Mouse (Mus musculus) lung, postnatal 0 days (tissue): ENCODE data around the gene Parp1.

Source experiments
- CTCF ChIP-seq: IDR thresholded peaks from 2 replicates; pipeline ENCODE4 v1.5.1; 2016; ENCODE audit warnings: antibody characterized with exemption, mild to moderate bottlenecking
- EP300 ChIP-seq: IDR thresholded peaks from 2 replicates; pipeline ENCODE4 v1.6.1; 2016; ENCODE audit warnings: antibody characterized with exemption, mild to moderate bottlenecking, control low read depth

DNA sequence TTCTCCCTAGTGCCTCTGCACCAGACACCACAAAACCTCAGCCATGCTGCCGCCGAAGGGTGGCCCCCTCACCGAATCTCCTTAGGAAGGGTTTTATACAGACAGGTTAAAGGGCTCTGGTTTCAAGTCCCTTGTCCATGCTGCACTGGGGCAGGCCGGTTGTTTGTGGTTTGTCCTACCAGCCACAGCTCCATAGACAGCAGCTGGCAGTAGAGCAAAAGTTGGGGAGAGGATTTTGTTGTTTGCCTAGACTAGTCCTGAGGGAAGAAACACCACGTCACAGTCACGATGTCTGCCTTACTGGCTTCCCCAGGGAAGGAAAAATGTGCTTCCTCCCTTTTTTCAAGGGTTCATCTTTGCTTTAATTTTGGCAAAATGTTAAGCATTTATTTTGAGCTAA is 31.9 kb downstream of the Parp1 start:
- TF ChIP-seq CTCF, result no peak
- no peak for TF ChIP-seq EP300
